Mouse (Mus musculus) urinary bladder, postnatal 4 days (tissue): ENCODE measurements at regions not wholly inside any gene's neighbourhood (a gene's known extent, or its start where the extent isn't known, plus 50 kb on each side); places are given as distances from the start of the nearest gene placed in this dataset.

Source experiments
- DNase-seq, 2 experiments: peaks; one replicate each; pipeline ENCODE4 v3.0.0; 2021 to 2022; ENCODE audit warnings: low spot score in 2 of 2

- no peak for DNase-seq
Measured at GRCm38 (mm10) chr1:34930571-34930970, 80.8 kb downstream of the Plekhb2 start.

- no peak for DNase-seq
Measured at GRCm38 (mm10) chr1:34943196-34943595, 93.4 kb downstream of the Plekhb2 start.

- DNase-seq: no peak
Measured at GRCm38 (mm10) chr1:34961633-34962507, 112.1 kb downstream of the Plekhb2 start.

GRCm38 (mm10) chr1:34962508-34962885 is 112.7 kb downstream of the Plekhb2 start:
- DNase-seq: no peak

- no peak for DNase-seq
Measured at GRCm38 (mm10) chr1:34974801-34975200, 125.0 kb downstream of the Plekhb2 start.

- DNase-seq: no peak
Measured at GRCm38 (mm10) chr1:34978156-34978555, 128.4 kb downstream of the Plekhb2 start.

GRCm38 (mm10) chr1:34979350-34979749 is 129.6 kb downstream of the Plekhb2 start:
- no peak for DNase-seq

- DNase-seq: no peak
Measured at GRCm38 (mm10) chr1:34981934-34982333, 132.2 kb downstream of the Plekhb2 start.

- DNase-seq: no peak
Measured at GRCm38 (mm10) chr1:34982966-34983365, 133.2 kb downstream of the Plekhb2 start.

GRCm38 (mm10) chr1:34986861-34987260 is 137.1 kb downstream of the Plekhb2 start:
- peak in 1 of 2 experiments; percentile 44 for DNase-seq

GRCm38 (mm10) chr1:34987650-34988221 is 138.0 kb downstream of the Plekhb2 start:
- DNase-seq: no peak

- DNase-seq: peak in 1 of 2 experiments; percentile 58
Measured at GRCm38 (mm10) chr1:34988225-34988624, 138.4 kb downstream of the Plekhb2 start.

GRCm38 (mm10) chr1:35000801-35001200 is 151.0 kb downstream of the Plekhb2 start:
- no peak for DNase-seq

GRCm38 (mm10) chr1:35017471-35017870 is 167.7 kb downstream of the Plekhb2 start:
- no peak for DNase-seq

- no peak for DNase-seq
Measured at GRCm38 (mm10) chr1:35032619-35033018, 182.8 kb downstream of the Plekhb2 start.

- DNase-seq: no peak
Measured at GRCm38 (mm10) chr1:35072811-35073210, 223.0 kb downstream of the Plekhb2 start.

- DNase-seq: no peak
Measured at GRCm38 (mm10) chr1:35094873-35095272, 245.1 kb downstream of the Plekhb2 start.

- DNase-seq: no peak
Measured at GRCm38 (mm10) chr1:35095785-35096184, 246.0 kb downstream of the Plekhb2 start.

- DNase-seq: no peak
Measured at GRCm38 (mm10) chr1:35106665-35107064, 256.9 kb downstream of the Plekhb2 start.

- DNase-seq: no peak
Measured at GRCm38 (mm10) chr1:35109801-35110200, 260.0 kb downstream of the Plekhb2 start.

GRCm38 (mm10) chr1:35115521-35115920 is 265.7 kb downstream of the Plekhb2 start:
- no peak for DNase-seq

- no peak for DNase-seq
Measured at GRCm38 (mm10) chr1:35137907-35138306, 288.1 kb downstream of the Plekhb2 start.

- DNase-seq: no peak
Measured at GRCm38 (mm10) chr1:35149036-35149435, 299.3 kb downstream of the Plekhb2 start.
